Mouse (Mus musculus) MEL (cell line): ENCODE measurements around the gene 1700001C19Rik. TPM values are rescaled to one million over a fixed set of nuclear protein-coding genes. Genes with fewer than 3 reads are reported as not detected.

Source experiments
- DNase-seq: peaks from one replicate; pipeline ENCODE4 v3.0.0; 2011; ENCODE audit warnings: low read depth, low spot score
- H3K27ac ChIP-seq: 2 replicates; pipeline ENCODE4 v1.5.1; 2012; ENCODE audit warnings: low read depth, mild to moderate bottlenecking, control low read depth, low read length, moderate library complexity; ENCODE audit not compliant: control insufficient read depth
- H3K27me3 ChIP-seq, 2 experiments: fragments of 150-350 bp in 1 of 2; sonication (generic) in 1 of 2; 2 replicates each; pipeline ENCODE4 v1.6.1; 2012; ENCODE audit warnings: low read length in 2 of 2, mild to moderate bottlenecking in 2 of 2, improper control_type of control experiment in 1 of 2, moderate library complexity in 1 of 2; ENCODE audit not compliant: insufficient read depth in 2 of 2, control insufficient read depth in 1 of 2
- H3K36me3 ChIP-seq, 2 experiments: 2 replicates each; pipeline ENCODE4 v1.6.1; 2012 to 2014; ENCODE audit warnings: low read length in 2 of 2, improper control_type of control experiment in 1 of 2, inconsistent platforms in 1 of 2, mild to moderate bottlenecking in 1 of 2; ENCODE audit not compliant: insufficient read depth in 2 of 2, control insufficient read depth in 1 of 2
- H3K4me1 ChIP-seq, 2 experiments: fragments of 150-350 bp in 1 of 2; sonication (generic) in 1 of 2; 2 replicates each; pipeline ENCODE4 v1.6.1; 2012; ENCODE audit warnings: low read length in 2 of 2, improper control_type of control experiment in 1 of 2, mild to moderate bottlenecking in 1 of 2; ENCODE audit not compliant: insufficient read depth in 2 of 2, control insufficient read depth in 1 of 2
- H3K4me3 ChIP-seq, 2 experiments: fragments of 150-350 bp in 1 of 2; sonication (generic) in 1 of 2; 2 replicates each; pipeline ENCODE4 v1.5.1; 2012; ENCODE audit warnings: low read depth in 2 of 2, low read length in 2 of 2, mild to moderate bottlenecking in 2 of 2, moderate library complexity in 2 of 2, control low read depth in 1 of 2, improper control_type of control experiment in 1 of 2; ENCODE audit not compliant: control insufficient read depth in 1 of 2, insufficient read depth in 1 of 2
- H3K79me2 ChIP-seq: 2 replicates; pipeline ENCODE4 v1.6.1; 2012; ENCODE audit warnings: mild to moderate bottlenecking, low read length, moderate library complexity; ENCODE audit not compliant: control insufficient read depth, poor library complexity, insufficient read depth
- H3K9ac ChIP-seq: 2 replicates; pipeline ENCODE4 v1.6.1; 2012; ENCODE audit warnings: low read depth, mild to moderate bottlenecking, control low read depth, low read length, moderate library complexity; ENCODE audit not compliant: control insufficient read depth, poor library complexity, severe bottlenecking
- H3K9me3 ChIP-seq: fragments of 150-350 bp; sonication (generic); replicated peaks from 2 replicates; pipeline ENCODE4 v1.6.1; 2012; ENCODE audit warnings: mild to moderate bottlenecking, low read length, improper control_type of control experiment, moderate library complexity; ENCODE audit not compliant: insufficient read depth
- CHD2 ChIP-seq: IDR thresholded peaks from 2 replicates; pipeline ENCODE4 v1.6.1; 2011; ENCODE audit warnings: low read length, improper control_type of control experiment
- E2F4 ChIP-seq: IDR thresholded peaks from 2 replicates; pipeline ENCODE4 v1.6.1; 2011; ENCODE audit warnings: low read depth, low read length, improper control_type of control experiment, borderline replicate concordance
- EP300 ChIP-seq, 2 experiments: IDR thresholded peaks; 2 replicates each; pipeline ENCODE4 v1.6.1; 2011; ENCODE audit warnings: improper control_type of control experiment in 2 of 2, low read length in 2 of 2, low read depth in 1 of 2, mild to moderate bottlenecking in 1 of 2
- NRF1 ChIP-seq: IDR thresholded peaks from 2 replicates; pipeline ENCODE4 v1.6.1; 2014; ENCODE audit warnings: low read depth, mild to moderate bottlenecking, inconsistent platforms, low read length, improper control_type of control experiment, moderate library complexity; ENCODE audit not compliant: poor library complexity, insufficient read depth, severe bottlenecking
- POLR2A ChIP-seq, 2 experiments: IDR thresholded peaks; 2 replicates each; pipeline ENCODE4 v1.6.1; 2011 to 2012; ENCODE audit warnings: low read length in 2 of 2, mild to moderate bottlenecking in 2 of 2, control low read depth in 1 of 2, improper control_type of control experiment in 1 of 2, low read depth in 1 of 2, moderate library complexity in 1 of 2; ENCODE audit not compliant: control insufficient read depth in 1 of 2, insufficient read depth in 1 of 2, poor library complexity in 1 of 2
- POLR2AphosphoS2 ChIP-seq: IDR thresholded peaks from 2 replicates; pipeline ENCODE4 v1.6.1; 2011; ENCODE audit warnings: low read length, improper control_type of control experiment
- TBP ChIP-seq: IDR thresholded peaks from 2 replicates; pipeline ENCODE4 v1.8.0; 2011; ENCODE audit warnings: low read depth, low read length, improper control_type of control experiment
- UBTF ChIP-seq: IDR thresholded peaks from 2 replicates; pipeline ENCODE4 v1.6.1; 2012; ENCODE audit warnings: low read depth, mild to moderate bottlenecking, inconsistent platforms, low read length, improper control_type of control experiment, moderate library complexity, borderline replicate concordance; ENCODE audit not compliant: insufficient read depth
- USF2 ChIP-seq, 2 experiments: IDR thresholded peaks; 2 replicates each; pipeline ENCODE4 v1.6.1; 2011 to 2012; ENCODE audit warnings: improper control_type of control experiment in 2 of 2, low read length in 2 of 2, borderline replicate concordance in 1 of 2, inconsistent platforms in 1 of 2, low read depth in 1 of 2, mild to moderate bottlenecking in 1 of 2; ENCODE audit not compliant: insufficient read depth in 1 of 2
- ZKSCAN1 ChIP-seq: IDR thresholded peaks from 2 replicates; pipeline ENCODE4 v1.6.1; 2012; ENCODE audit warnings: low read depth, mild to moderate bottlenecking, inconsistent platforms, low read length, improper control_type of control experiment, moderate library complexity
- ZMIZ1 ChIP-seq: IDR thresholded peaks from 2 replicates; pipeline ENCODE4 v1.6.1; 2012; ENCODE audit warnings: low read depth, mild to moderate bottlenecking, inconsistent platforms, low read length, improper control_type of control experiment, moderate library complexity
- ZNF384 ChIP-seq: IDR thresholded peaks from 2 replicates; pipeline ENCODE4 v1.6.1; 2012; ENCODE audit warnings: low read depth, mild to moderate bottlenecking, inconsistent platforms, low read length, improper control_type of control experiment
- polyA plus RNA-seq, 2 experiments: library from polyadenylated mRNA; stranded (reverse) in 1 of 2; unstranded in 1 of 2; fragments of >175 nt in 1 of 2; fragments of >200 nt in 1 of 2; gene quantifications; 2 replicates each; pipeline versions ENCODE4 v1.2.1 to v1.2.4; 2012; ENCODE audit warnings: low replicate concordance in 2 of 2, low read depth in 1 of 2; ENCODE audit not compliant: insufficient read length in 2 of 2, insufficient read depth in 1 of 2, missing spikeins in 1 of 2
- total RNA-seq: library from RNA; depleted of rRNA; stranded (reverse); fragments of 300-350 nt; gene quantifications from 2 replicates; pipeline ENCODE4 v1.2.3, GENCODE M21; 2012; rRNA removed

1700001C19Rik gene
- total RNA-seq (not detected in 2 replicates), polyA plus RNA-seq (not detected)

DNA sequence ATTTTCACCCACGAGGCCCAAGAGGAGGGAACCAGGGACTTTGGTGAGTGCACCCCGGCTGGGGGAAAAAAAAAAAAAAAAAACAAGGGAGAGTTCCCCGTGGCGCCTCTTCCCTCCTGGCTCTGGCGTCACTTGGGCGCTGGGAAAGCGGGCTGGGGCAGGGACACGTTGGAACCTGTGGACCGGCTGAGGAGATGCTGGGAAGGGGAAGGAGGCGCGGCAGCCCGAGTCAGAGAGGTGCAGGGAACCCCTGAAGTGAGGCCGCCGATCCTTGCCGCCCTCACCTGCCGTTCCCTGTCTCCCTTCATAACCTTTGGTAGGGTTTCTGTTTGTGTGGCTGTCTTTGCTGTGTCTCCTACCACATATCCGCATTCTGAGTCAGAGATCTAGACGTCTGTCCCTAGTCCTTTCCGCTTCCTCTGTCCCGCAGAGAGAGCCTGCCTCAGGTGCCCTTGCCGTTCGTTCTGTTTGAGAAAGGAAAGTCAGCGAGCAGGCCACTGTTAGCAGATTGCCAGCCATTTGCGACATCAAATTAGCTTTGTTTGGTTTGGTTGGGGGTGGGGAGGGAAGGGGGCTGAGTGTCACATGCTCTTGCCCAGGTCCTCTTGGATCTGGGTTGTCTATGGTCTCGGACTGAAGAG, at the start of gene 1700001C19Rik:
Gene 1700001C19Rik, minus strand, starts transcription at position 470 of the 641 bp plus-strand sequence.
- Histone ChIP-seq H3K9me3 (no peaks in the 10 kb centered on the region), H3K4me1 (no peaks in the 10 kb centered on the region), H3K4me3 (no peak within 1 kb of the TSS)

DNA sequence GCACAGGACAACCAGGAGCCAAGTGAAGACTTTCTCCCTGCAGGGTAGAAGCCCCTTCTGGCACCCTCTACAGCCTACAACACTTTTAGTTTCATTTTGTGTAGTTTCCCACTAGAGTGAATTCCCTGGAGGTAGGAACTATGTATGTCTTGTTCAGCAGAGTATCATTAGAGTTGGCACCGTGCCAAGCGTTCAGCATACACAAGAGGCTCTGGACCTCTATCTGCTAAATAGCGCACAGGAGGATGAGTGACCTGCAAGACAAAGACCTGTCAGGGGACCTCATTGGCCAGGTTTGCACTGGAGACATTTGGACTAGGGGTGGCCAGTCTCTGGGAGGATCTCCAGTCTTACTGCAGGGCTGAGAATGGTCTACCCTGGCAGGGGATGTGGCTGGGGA, 48.6 kb upstream of the 1700001C19Rik start:
- Histone ChIP-seq H3K79me2 (no peaks in the 10 kb centered on the region), H3K36me3 (peaks cover 0 to 7% of the 10 kb centered on the region in 2 experiments; a peak in 2 of 4 replicates), H3K4me3 (0 out of 4 replicates have a peak overlapping the region, but pooled peaks of 1 of the 2 experiments have one; percentile 31), H3K27me3 (no peaks in the 10 kb centered on the region), H3K9me3 (no peaks in the 10 kb centered on the region), H3K4me1 (peaks cover 0 to 18% of the 10 kb centered on the region in 2 experiments; a peak in 3 of 4 replicates), H3K9ac (no peak overlapping the region; the same call in 1 of the 2 replicates), H3K27ac (no peak overlapping the region)
- no peak for TF ChIP-seq NRF1
- no peak for TF ChIP-seq E2F4
- TF ChIP-seq POLR2A (IDR thresholded peaks at IDR 0.05; ENCODE audit: control insufficient read depth in 1 of 2, insufficient read depth in 1 of 2, low read depth in 1 of 2, low read length in 2 of 2, poor library complexity in 1 of 2) = no peak
- no peak for TF ChIP-seq ZMIZ1
- no peak for TF ChIP-seq CHD2
- TF ChIP-seq ZKSCAN1 = no peak
- no peak for TF ChIP-seq EP300 (IDR thresholded peaks at IDR 0.05; ENCODE audit: low read depth in 1 of 2, low read length in 2 of 2)
- no peak for TF ChIP-seq TBP
- DNase-seq = peak; percentile 58

More for the DNA sequence above, at the start of gene 1700001C19Rik:
- Histone ChIP-seq H3K27ac (no peak within 1 kb of the TSS), H3K36me3 (no peaks in the 10 kb centered on the region), H3K79me2 (no peaks in the 10 kb centered on the region), H3K27me3 (no peaks in the 10 kb centered on the region; a peak in 1 of 4 replicates), H3K9ac (no peak within 1 kb of the TSS)
- TF ChIP-seq POLR2AphosphoS2 (no peak), UBTF (no peak), USF2 (IDR thresholded peaks at IDR 0.05; ENCODE audit: borderline replicate concordance in 1 of 2, insufficient read depth in 1 of 2, low read depth in 1 of 2, low read length in 2 of 2) (no peak)
- DNase-seq = no peak

DNA sequence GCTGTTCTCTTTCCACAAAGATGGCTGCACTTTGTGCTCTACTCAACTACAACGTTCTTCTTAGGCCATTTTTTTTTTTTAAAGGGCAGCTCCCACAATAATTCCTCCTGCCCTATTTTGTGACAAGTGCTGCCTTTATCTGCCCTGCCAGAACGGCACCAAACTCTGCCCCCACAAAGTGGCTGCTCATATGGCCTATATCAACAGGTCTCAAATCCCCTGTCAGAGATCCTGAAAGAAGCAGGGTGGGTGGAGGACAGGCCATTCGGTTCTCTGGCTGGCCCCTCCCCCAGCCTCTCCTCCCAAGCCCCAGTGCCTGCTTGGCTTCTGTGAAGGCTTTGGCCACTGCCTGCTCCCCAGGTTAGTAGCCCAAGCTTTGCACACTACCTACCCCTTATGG, 47.8 kb upstream of the 1700001C19Rik start:
- Histone ChIP-seq H3K79me2 (no peaks in the 10 kb centered on the region), H3K27ac (peak overlapping the region; percentile 67), H3K36me3 (peaks cover 0 to 7% of the 10 kb centered on the region in 2 experiments; a peak in 2 of 4 replicates), H3K27me3 (no peaks in the 10 kb centered on the region), H3K4me3 (peak overlapping the region; percentile 17 to 31)
- DNase-seq = peak; percentile 61
- TF ChIP-seq CHD2 = no peak
- TF ChIP-seq ZNF384 = peak; percentile 52; the same call in 1 of the 2 replicates
- TF ChIP-seq, all 39 proteins: peak for 1
- peaks cover 0 to 25% of the 10 kb centered on the region in 2 experiments; a peak in 3 of 4 replicates for H3K4me1 ChIP-seq
- no peaks in the 10 kb centered on the region for H3K9me3 ChIP-seq
- peak overlapping the region; percentile 49 for H3K9ac ChIP-seq
